Mouse (Mus musculus): Measurements from ENCODE around the gene Abi3. TPM values are rescaled to one million over a fixed set of nuclear protein-coding genes. Genes with fewer than 3 reads are reported as not detected.
"Not testable (repeated sequence)": the region's sequence is repeated elsewhere in the genome, so short reads cannot be mapped to it uniquely, and the experiment has no call there.

The Abi3 gene
- 8.7 and 16.0 TPM in 2 replicates for total RNA-seq (2017)

- peak; percentile 47 to 73 for ATAC-seq (replicated peaks in 1 of 2; ENCODE audit: insufficient read depth in 1 of 2, low FRiP score in 2 of 2, low TSS enrichment in 1 of 2, low read depth in 1 of 2, poor library complexity in 2 of 2, severe bottlenecking in 2 of 2)
Observed at GRCm38 (mm10) chr11:95842074-95842681, at the start of gene Abi3. Gene Abi3 (minus strand): TSS chr11:95842476.

- no peak for ATAC-seq (replicated peaks in 1 of 2; ENCODE audit: insufficient read depth in 1 of 2, low FRiP score in 2 of 2, low TSS enrichment in 1 of 2, low read depth in 1 of 2, poor library complexity in 2 of 2, severe bottlenecking in 2 of 2)
Observed at GRCm38 (mm10) chr11:95890462-95891051, 48.3 kb upstream of the Abi3 start.

- ATAC-seq (replicated peaks in 1 of 2; ENCODE audit: insufficient read depth in 1 of 2, low FRiP score in 2 of 2, low TSS enrichment in 1 of 2, low read depth in 1 of 2, poor library complexity in 2 of 2, severe bottlenecking in 2 of 2) = not testable (repeated sequence)
Observed at GRCm38 (mm10) chr11:95879861-95880260, 37.6 kb upstream of the Abi3 start.

- peak; percentile 62 to 67; a peak in 3 of 4 replicates for ATAC-seq (replicated peaks in 1 of 2; ENCODE audit: insufficient read depth in 1 of 2, low FRiP score in 2 of 2, low TSS enrichment in 1 of 2, low read depth in 1 of 2, poor library complexity in 2 of 2, severe bottlenecking in 2 of 2)
Observed at GRCm38 (mm10) chr11:95876296-95876695, 34.0 kb upstream of the Abi3 start.

- no peak for ATAC-seq (replicated peaks in 1 of 2; ENCODE audit: insufficient read depth in 1 of 2, low FRiP score in 2 of 2, low TSS enrichment in 1 of 2, low read depth in 1 of 2, poor library complexity in 2 of 2, severe bottlenecking in 2 of 2)
Observed at GRCm38 (mm10) chr11:95875804-95876203, 33.5 kb upstream of the Abi3 start.

- peak; percentile 53 for ATAC-seq (replicated peaks in 1 of 2; ENCODE audit: insufficient read depth in 1 of 2, low FRiP score in 2 of 2, low TSS enrichment in 1 of 2, low read depth in 1 of 2, poor library complexity in 2 of 2, severe bottlenecking in 2 of 2)
Observed at GRCm38 (mm10) chr11:95869918-95870470, 27.7 kb upstream of the Abi3 start.

GRCm38 (mm10) chr11:95869442-95869841 lies 27.2 kb upstream of the Abi3 start:
- ATAC-seq (replicated peaks in 1 of 2; ENCODE audit: insufficient read depth in 1 of 2, low FRiP score in 2 of 2, low TSS enrichment in 1 of 2, low read depth in 1 of 2, poor library complexity in 2 of 2, severe bottlenecking in 2 of 2) = peak in 1 of 2 experiments; percentile 10; a peak in 1 of 4 replicates

- no peak for ATAC-seq (replicated peaks in 1 of 2; ENCODE audit: insufficient read depth in 1 of 2, low FRiP score in 2 of 2, low TSS enrichment in 1 of 2, low read depth in 1 of 2, poor library complexity in 2 of 2, severe bottlenecking in 2 of 2)
Observed at GRCm38 (mm10) chr11:95861397-95861796, 19.1 kb upstream of the Abi3 start.

GRCm38 (mm10) chr11:95860071-95860490 lies 17.8 kb upstream of the Abi3 start:
- no peak for ATAC-seq (replicated peaks in 1 of 2; ENCODE audit: insufficient read depth in 1 of 2, low FRiP score in 2 of 2, low TSS enrichment in 1 of 2, low read depth in 1 of 2, poor library complexity in 2 of 2, severe bottlenecking in 2 of 2)

- peak in 1 of 2 experiments; percentile 40; a peak in 2 of 4 replicates for ATAC-seq (replicated peaks in 1 of 2; ENCODE audit: insufficient read depth in 1 of 2, low FRiP score in 2 of 2, low TSS enrichment in 1 of 2, low read depth in 1 of 2, poor library complexity in 2 of 2, severe bottlenecking in 2 of 2)
Observed at GRCm38 (mm10) chr11:95859468-95859855, 17.2 kb upstream of the Abi3 start.

GRCm38 (mm10) chr11:95858528-95859467 lies 16.5 kb upstream of the Abi3 start:
- ATAC-seq (replicated peaks in 1 of 2; ENCODE audit: insufficient read depth in 1 of 2, low FRiP score in 2 of 2, low TSS enrichment in 1 of 2, low read depth in 1 of 2, poor library complexity in 2 of 2, severe bottlenecking in 2 of 2) = peak; percentile 97

- no peak for ATAC-seq (replicated peaks in 1 of 2; ENCODE audit: insufficient read depth in 1 of 2, low FRiP score in 2 of 2, low TSS enrichment in 1 of 2, low read depth in 1 of 2, poor library complexity in 2 of 2, severe bottlenecking in 2 of 2)
Observed at GRCm38 (mm10) chr11:95857716-95858527, 15.6 kb upstream of the Abi3 start.

GRCm38 (mm10) chr11:95857306-95857705 lies 15.0 kb upstream of the Abi3 start:
- no peak for ATAC-seq (replicated peaks in 1 of 2; ENCODE audit: insufficient read depth in 1 of 2, low FRiP score in 2 of 2, low TSS enrichment in 1 of 2, low read depth in 1 of 2, poor library complexity in 2 of 2, severe bottlenecking in 2 of 2)

GRCm38 (mm10) chr11:95853684-95854083 lies 11.4 kb upstream of the Abi3 start:
- ATAC-seq (replicated peaks in 1 of 2; ENCODE audit: insufficient read depth in 1 of 2, low FRiP score in 2 of 2, low TSS enrichment in 1 of 2, low read depth in 1 of 2, poor library complexity in 2 of 2, severe bottlenecking in 2 of 2) = 0 out of 4 replicates have a peak, but pooled peaks of 1 of the 2 experiments have one; percentile 29

GRCm38 (mm10) chr11:95850898-95851297 lies 8.6 kb upstream of the Abi3 start:
- ATAC-seq (replicated peaks in 1 of 2; ENCODE audit: insufficient read depth in 1 of 2, low FRiP score in 2 of 2, low TSS enrichment in 1 of 2, low read depth in 1 of 2, poor library complexity in 2 of 2, severe bottlenecking in 2 of 2) = no peak

GRCm38 (mm10) chr11:95844935-95845334 lies 2.7 kb upstream of the Abi3 start:
- no peak for ATAC-seq (replicated peaks in 1 of 2; ENCODE audit: insufficient read depth in 1 of 2, low FRiP score in 2 of 2, low TSS enrichment in 1 of 2, low read depth in 1 of 2, poor library complexity in 2 of 2, severe bottlenecking in 2 of 2)

GRCm38 (mm10) chr11:95843421-95843950 lies 1.2 kb upstream of the Abi3 start:
- no peak for ATAC-seq (replicated peaks in 1 of 2; ENCODE audit: insufficient read depth in 1 of 2, low FRiP score in 2 of 2, low TSS enrichment in 1 of 2, low read depth in 1 of 2, poor library complexity in 2 of 2, severe bottlenecking in 2 of 2)
